Mouse (Mus musculus) liver, adult 2 months (tissue): ENCODE data around the gene Usp54. TPM values are rescaled to one million over a fixed set of nuclear protein-coding genes. Genes with fewer than 3 reads are reported as not detected.

ENCODE experiments used
- DNase-seq: peaks from one replicate; pipeline ENCODE4 v3.0.0-alpha.2; 2011; ENCODE audit warnings: low read depth, low spot score; ENCODE audit errors: extremely low read depth
- H3K27ac ChIP-seq: fragments of 200-500 bp; replicated peaks from 2 replicates; pipeline ENCODE4 v1.5.1; 2012; ENCODE audit warnings: low read depth, mild to moderate bottlenecking, control low read depth, inconsistent platforms, low read length; ENCODE audit not compliant: insufficient read depth
- H3K27me3 ChIP-seq: fragments of 200-500 bp; 2 replicates; pipeline ENCODE4 v1.6.1; 2012; ENCODE audit warnings: mild to moderate bottlenecking, moderate library complexity, low read length, inconsistent platforms; ENCODE audit not compliant: control insufficient read depth, insufficient read depth
- H3K36me3 ChIP-seq: fragments of 200-500 bp; 2 replicates; pipeline ENCODE4 v1.6.1; 2012; ENCODE audit warnings: low read length, inconsistent platforms; ENCODE audit not compliant: control insufficient read depth, insufficient read depth
- H3K4me1 ChIP-seq: fragments of 200-500 bp; 2 replicates; pipeline ENCODE4 v1.6.1; 2011; ENCODE audit warnings: low read length; ENCODE audit not compliant: control insufficient read depth, insufficient read depth
- H3K4me3 ChIP-seq: fragments of 200-500 bp; 2 replicates; pipeline ENCODE4 v1.5.1; 2011; ENCODE audit warnings: low read depth, mild to moderate bottlenecking, control low read depth, low read length, moderate library complexity; ENCODE audit not compliant: insufficient read depth
- H3K79me2 ChIP-seq: fragments of 200-500 bp; 2 replicates; pipeline ENCODE4 v1.6.1; 2012; ENCODE audit warnings: inconsistent platforms, mild to moderate bottlenecking, low read length, moderate library complexity; ENCODE audit not compliant: control insufficient read depth, insufficient read depth
- H3K9ac ChIP-seq: fragments of 200-500 bp; 2 replicates; pipeline ENCODE4 v1.6.1; 2012; ENCODE audit warnings: low read depth, mild to moderate bottlenecking, control low read depth, inconsistent platforms, low read length
- CTCF ChIP-seq: fragments of 200-500 bp; IDR thresholded peaks from 2 replicates; pipeline ENCODE4 v1.5.1; 2011; ENCODE audit warnings: low read depth, low read length, control low read depth
- POLR2A ChIP-seq: fragments of 200-500 bp; IDR thresholded peaks from 2 replicates; pipeline ENCODE4 v1.6.1; 2011; ENCODE audit warnings: low read length, control low read depth; ENCODE audit not compliant: insufficient read depth; ENCODE audit errors: extremely low read depth
- WGBS: fragments of 180-500 bp; shearing (Covaris S2); methylation state at CpG from one replicate; pipeline ENCODE4 v1.1.7; 2018; 5-methylcytosine and 5-hydroxymethylcytosine counted together
- polyA plus RNA-seq: library from polyadenylated mRNA; depleted of rRNA; stranded (reverse); fragments of >200 nt; gene quantifications from 2 replicates; pipeline ENCODE4 v1.2.3, GENCODE M21; 2012
- total RNA-seq: library from RNA; depleted of rRNA; stranded (reverse); fragments of >200 nt; gene quantifications from 2 replicates; pipeline ENCODE4 v1.2.3, GENCODE M21; 2014

Usp54 gene
- total and polyA plus RNA-seq, 2 experiments, result 1.3 to 3.0 TPM

DNA sequence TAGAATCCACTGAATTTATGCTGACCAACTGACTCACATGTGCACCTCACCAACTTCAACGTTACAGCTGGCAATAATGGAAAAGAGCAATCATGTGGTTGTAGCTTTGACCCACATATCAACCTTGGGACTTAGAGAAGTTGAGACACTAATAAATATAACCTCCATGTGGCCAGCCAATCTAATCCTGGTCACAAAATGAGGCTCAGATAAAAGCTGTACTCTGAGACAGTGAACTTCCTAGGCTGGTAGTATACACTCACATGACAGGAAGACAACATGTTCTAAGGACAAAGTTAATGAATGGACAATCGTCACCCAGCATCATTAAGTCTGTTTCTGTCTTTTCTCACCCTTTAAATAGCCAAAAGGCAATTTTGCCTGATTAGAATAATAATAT, 14.4 kb downstream of the Usp54 start:
- H3K79me2 ChIP-seq, result no peaks in the 10 kb centered on the region; the same call in 1 of the 2 replicates
- peak; percentile 7 for DNase-seq
- H3K27me3 ChIP-seq, result no peaks in the 10 kb centered on the region
- H3K4me1 ChIP-seq, result no peaks in the 10 kb centered on the region
- no peak overlapping the region for H3K27ac ChIP-seq
- no peaks in the 10 kb centered on the region for H3K36me3 ChIP-seq
- H3K9ac ChIP-seq, result no peak overlapping the region
- TF ChIP-seq CTCF, result no peak
- no peak for TF ChIP-seq POLR2A
- whole genome bisulfite sequencing, result 49% methylated on average over 2 of the region's 2 CpGs
- no peak overlapping the region for H3K4me3 ChIP-seq

DNA sequence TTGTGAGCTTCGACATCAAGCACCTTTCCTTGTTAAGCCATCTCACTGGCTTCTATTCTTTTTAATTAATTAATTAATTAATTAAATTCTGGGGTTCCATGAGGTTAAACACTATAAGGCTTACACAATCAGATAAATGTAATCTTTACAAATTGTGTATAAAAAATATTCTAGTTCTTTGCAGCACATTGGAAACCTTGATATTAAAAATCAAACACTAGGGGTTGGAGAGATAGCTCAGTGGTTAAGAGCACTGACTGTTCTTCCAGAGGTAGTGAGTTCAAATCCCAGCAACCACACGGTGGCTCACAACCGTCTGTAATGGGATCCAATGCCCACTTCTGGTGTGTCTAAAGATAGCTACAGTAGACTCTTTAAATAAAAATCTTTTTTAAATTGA, 18.0 kb downstream of the Usp54 start:
- DNase-seq, result no peak
- H3K27me3 ChIP-seq, result no peaks in the 10 kb centered on the region
- 94% methylated on average over 3 of the region's 3 CpGs for WGBS
- H3K79me2 ChIP-seq, result no peaks in the 10 kb centered on the region
- no peaks in the 10 kb centered on the region for H3K4me1 ChIP-seq
- no peak overlapping the region for H3K27ac ChIP-seq
- H3K36me3 ChIP-seq, result no peaks in the 10 kb centered on the region
- TF ChIP-seq CTCF (no peak), POLR2A (no peak)
- H3K4me3 ChIP-seq, result no peak overlapping the region
- no peak overlapping the region for H3K9ac ChIP-seq

DNA sequence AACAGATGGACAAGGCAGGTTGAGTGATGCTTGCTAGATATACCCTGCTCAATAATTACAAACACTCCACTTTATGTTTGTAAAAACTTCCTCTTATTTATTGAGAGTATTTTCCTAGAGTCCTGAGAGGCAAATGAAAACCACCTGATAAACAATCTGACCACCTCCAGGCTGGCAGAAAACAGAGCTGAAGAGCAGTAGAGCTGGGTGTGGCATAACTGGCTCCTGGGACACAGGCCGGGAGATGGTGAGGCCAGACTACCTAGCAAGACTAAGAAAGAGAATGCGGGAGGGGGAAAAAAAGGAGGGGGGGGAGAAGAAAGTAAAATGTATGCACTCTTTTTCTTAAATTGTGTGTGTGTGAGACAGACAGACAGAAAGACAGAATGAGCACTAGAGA, 18.5 kb downstream of the Usp54 start:
- TF ChIP-seq POLR2A, result no peak
- no peak for TF ChIP-seq CTCF
- Histone ChIP-seq H3K27ac (no peak overlapping the region), H3K4me1 (no peaks in the 10 kb centered on the region), H3K9ac (no peak overlapping the region), H3K36me3 (no peaks in the 10 kb centered on the region), H3K79me2 (no peaks in the 10 kb centered on the region), H3K4me3 (no peak overlapping the region), H3K27me3 (no peaks in the 10 kb centered on the region)
- no peak for DNase-seq
- 84% methylated on average over 2 of the region's 2 CpGs for WGBS

DNA sequence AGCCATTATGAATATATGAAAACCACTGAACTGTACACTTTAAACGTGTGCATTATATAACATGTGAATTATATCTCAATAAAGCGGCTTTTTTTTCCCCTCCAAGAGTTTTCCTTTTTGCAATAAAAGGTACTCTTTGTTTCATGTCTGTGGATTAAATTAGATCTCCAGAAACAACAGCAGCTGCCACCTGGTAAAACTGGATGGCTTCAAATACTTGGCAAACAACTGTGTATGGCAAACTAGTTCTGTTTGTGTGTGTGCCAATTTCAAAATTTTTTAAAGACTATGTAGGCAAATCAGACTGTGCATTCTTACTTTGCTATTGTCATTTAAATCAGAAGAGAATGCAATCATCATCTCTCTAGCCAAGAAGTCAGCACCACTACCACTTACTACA, 19.0 kb downstream of the Usp54 start:
- 90% methylated on average over 2 of the region's 2 CpGs for WGBS
- Histone ChIP-seq H3K27ac (no peak overlapping the region), H3K79me2 (no peaks in the 10 kb centered on the region), H3K36me3 (no peaks in the 10 kb centered on the region), H3K9ac (no peak overlapping the region), H3K4me3 (no peak overlapping the region), H3K4me1 (no peaks in the 10 kb centered on the region), H3K27me3 (no peaks in the 10 kb centered on the region)
- no peak for DNase-seq
- no peak for TF ChIP-seq CTCF
- TF ChIP-seq POLR2A, result no peak

DNA sequence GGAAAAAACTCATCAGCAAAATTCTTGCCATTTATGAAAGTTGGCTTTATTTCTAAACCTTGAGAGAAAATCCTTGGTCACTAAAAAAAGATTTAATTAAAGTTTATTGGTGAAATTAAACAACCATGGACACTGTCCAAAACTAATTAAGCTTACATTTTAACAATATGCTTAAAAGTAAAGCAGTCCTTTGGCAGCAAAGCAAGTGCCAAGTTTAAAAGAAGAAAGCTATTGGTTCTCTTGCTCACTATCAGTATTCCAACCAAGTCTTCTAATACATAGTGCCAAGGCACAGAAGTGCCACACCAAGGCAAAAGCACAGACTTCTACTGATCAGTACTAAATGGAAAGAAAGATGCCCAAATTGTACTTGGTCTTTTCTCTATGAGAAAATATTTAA, 21.7 kb downstream of the Usp54 start:
- Histone ChIP-seq H3K79me2 (no peaks in the 10 kb centered on the region), H3K36me3 (no peaks in the 10 kb centered on the region), H3K4me3 (no peak overlapping the region), H3K4me1 (no peaks in the 10 kb centered on the region), H3K27ac (no peak overlapping the region), H3K27me3 (no peaks in the 10 kb centered on the region), H3K9ac (no peak overlapping the region)
- no peak for DNase-seq
- TF ChIP-seq POLR2A (no peak), CTCF (no peak)

DNA sequence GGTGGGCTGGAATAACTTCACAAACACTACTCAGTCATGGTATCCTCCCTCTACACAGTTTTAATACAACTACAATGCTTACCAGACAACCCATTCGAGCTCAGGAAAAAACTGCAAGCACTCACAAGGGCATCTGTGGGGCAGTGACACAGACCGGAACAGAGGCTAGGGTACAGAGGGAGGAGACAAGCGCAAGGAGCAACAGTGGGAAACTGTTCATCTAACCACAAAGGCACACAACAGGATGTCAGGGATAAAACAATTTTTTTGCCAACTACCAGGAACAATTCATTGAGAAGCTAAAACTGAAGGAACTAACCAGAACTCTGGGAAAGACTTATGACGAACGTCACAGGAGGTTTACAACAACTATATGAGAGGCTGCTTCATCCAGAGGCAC, 22.7 kb downstream of the Usp54 start:
- Histone ChIP-seq H3K27ac (peak overlapping the region; percentile 5; the same call in 1 of the 2 replicates), H3K36me3 (no peaks in the 10 kb centered on the region), H3K4me3 (no peak overlapping the region), H3K9ac (no peak overlapping the region), H3K79me2 (no peaks in the 10 kb centered on the region), H3K27me3 (no peaks in the 10 kb centered on the region), H3K4me1 (no peaks in the 10 kb centered on the region)
- TF ChIP-seq CTCF (no peak), POLR2A (no peak)
- 69% methylated on average over 5 of the region's 5 CpGs for WGBS
- DNase-seq, result peak; percentile 6
